Mouse (Mus musculus) layer of hippocampus, adult 2 months (tissue): Measurements from ENCODE around the gene Zfp94. TPM values are rescaled to one million over a fixed set of nuclear protein-coding genes. Genes with fewer than 3 reads are reported as not detected.

Experiments used
- DNase-seq, 2 experiments: peaks; one replicate each; pipeline ENCODE4 v3.0.0; 2022; ENCODE audit warnings: low spot score in 2 of 2
- H3K27ac ChIP-seq: fragments of 200-600 bp; 2 replicates; pipeline ENCODE4 v1.8.1; 2022
- H3K4me3 ChIP-seq: fragments of 200-600 bp; 2 replicates; pipeline ENCODE4 v1.8.1; 2022; ENCODE audit warnings: mild to moderate bottlenecking
- CTCF ChIP-seq: fragments of 200-600 bp; conservative IDR thresholded peaks from 2 replicates; pipeline ENCODE4 v1.8.1; 2022; ENCODE audit warnings: antibody characterized with exemption, mild to moderate bottlenecking, moderate library complexity
- microRNA-seq, 2 experiments: library from miRNA; unstranded; fragments of <30 nt; microRNA quantifications; one replicate each; pipeline ENCODE4 v1.2.0; 2021
- total RNA-seq, 2 experiments: library from RNA; stranded (reverse); gene quantifications; 2 replicates each; pipeline ENCODE4 v1.2.3; 2021

The Zfp94 gene
- total RNA-seq, 2 experiments from 2014 or later, result 16.6 to 17.5 TPM

DNA sequence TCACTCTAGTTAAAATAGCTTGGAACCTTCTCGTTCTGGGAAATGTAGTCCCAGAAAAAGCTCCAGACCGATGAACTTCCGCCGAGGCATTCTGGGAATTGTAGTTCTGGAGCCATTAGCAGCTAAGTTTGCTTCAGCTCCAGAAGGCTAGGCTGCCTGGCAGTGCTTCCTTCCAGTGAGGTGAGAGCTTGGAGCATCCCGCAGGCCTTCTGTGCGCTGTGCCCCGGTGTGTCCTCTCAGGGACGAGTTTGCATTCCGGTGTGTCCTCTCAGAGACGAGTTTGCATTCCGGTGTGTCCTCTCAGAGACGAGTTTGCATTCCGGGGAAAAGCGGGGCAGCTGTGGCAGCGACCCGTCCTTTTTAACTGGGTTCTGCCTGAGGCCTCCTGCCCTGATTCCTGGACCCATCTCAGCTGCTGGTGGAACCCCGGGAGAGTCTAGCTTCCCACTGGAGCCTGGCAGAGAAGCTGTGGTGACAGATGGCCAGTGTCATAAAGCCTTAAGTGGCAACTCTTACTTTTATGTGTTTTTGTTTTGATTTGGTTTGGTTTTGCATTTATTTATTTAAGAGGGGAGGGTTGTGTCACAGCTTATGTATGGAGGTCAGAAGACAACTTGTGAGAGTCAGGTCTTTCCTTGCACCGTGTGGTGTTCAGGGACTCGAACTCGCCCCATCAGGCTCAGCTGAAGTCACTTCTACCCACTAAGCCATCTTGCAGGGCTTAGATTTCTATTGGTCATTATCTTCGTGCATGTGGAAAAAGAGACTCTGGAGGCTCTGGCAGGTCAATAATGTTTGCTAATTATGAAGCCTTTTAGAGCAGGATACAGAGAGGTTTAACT, 61.6 kb downstream of the Zfp94 start, which contains the start of gene Zfp108:
Gene Zfp108, plus strand, starts transcription at position 162 of the 842 bp plus-strand sequence.
- H3K4me3 ChIP-seq, result peak within 1 kb of the TSS; percentile 65
- DNase-seq, result peak; percentile 84 to 93

DNA sequence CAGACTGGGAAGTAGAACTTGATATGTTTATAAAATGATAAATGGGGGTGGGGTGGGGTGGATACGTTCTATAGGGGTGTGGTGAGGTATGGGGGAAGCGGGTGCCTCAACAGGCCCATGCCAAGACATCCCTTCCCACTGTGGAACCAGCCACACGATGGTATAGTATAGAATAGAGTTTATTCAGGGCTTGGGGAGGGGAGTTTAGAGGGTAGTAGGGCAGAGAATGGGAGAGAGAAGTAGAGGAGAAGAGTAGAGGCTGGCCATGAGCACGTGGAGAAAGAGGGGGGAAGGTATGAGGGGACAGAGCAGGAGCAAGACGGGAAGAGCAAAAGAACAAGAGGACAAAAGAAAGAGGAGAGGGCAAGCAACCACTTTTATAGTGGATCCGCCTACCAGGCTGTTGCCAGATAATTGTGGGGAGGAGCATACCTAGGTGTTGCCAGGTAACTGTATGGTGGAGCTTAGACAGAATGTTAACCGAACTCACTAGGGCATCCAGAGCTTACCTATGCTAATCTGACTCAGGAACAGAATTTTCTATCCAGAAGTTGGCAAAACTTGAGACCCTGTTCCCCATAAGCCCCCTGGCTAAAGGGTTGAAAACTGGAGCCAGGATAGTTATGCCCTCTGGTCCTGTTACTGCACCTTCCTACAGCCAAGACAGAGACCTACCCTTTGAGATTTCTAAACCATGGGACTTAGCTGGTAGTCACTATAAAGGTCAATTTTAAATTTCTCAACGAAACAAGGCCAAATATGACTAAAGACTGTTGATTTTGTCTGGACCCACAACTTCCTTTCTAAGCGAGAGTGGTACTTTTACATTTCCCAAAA, 62.5 kb downstream of the Zfp94 start:
- Histone ChIP-seq H3K4me3 (peak overlapping the region; percentile 65), H3K27ac (peak overlapping the region; percentile 81)
- TF ChIP-seq CTCF, result no peak
- no peak for DNase-seq

More for the DNA sequence above, 61.6 kb downstream of the Zfp94 start, which contains the start of gene Zfp108:
- H3K27ac ChIP-seq, result peak within 1 kb of the TSS; percentile 81
- TF ChIP-seq CTCF, result no peak

Small RNAs within 50 kb of the gene (microRNA-seq; reads per million reads assigned to microRNA genes)
- 0 reads per million in 2 experiments for gene Gm27592

Other genes with a start within 250 kb of the Zfp94 start
- 10 to 100 TPM; 44.0 to 45.5 TPM for gene Zfp180, start 234.7 kb downstream of the Zfp94 start, total RNA-seq
- 10 to 100 TPM; 10.4 to 13.9 TPM for gene Zfp112, start 204.4 kb downstream of the Zfp94 start, total RNA-seq
- 10 to 100 TPM; 21.1 to 21.8 TPM for gene Zfp235, start 182.5 kb downstream of the Zfp94 start, total RNA-seq
- gene Zfp114, start 141.6 kb downstream of the Zfp94 start, total RNA-seq, result 1 to 10 TPM; 3.4 to 4.3 TPM
- gene Zfp111, start 105.2 kb downstream of the Zfp94 start, total RNA-seq, result 10 to 100 TPM; 11.0 TPM
- 1 to 10 TPM; 8.6 TPM for gene Zfp109, start 79.1 kb downstream of the Zfp94 start, total RNA-seq
- gene Zfp108, start 61.9 kb downstream of the Zfp94 start, total RNA-seq, result 1 to 10 TPM; 8.0 to 8.6 TPM
- 10 to 100 TPM; 14.8 to 15.2 TPM for gene Zfp93, start 46.2 kb downstream of the Zfp94 start, total RNA-seq
- 10 to 100 TPM; 21.6 to 24.2 TPM for gene Zfp61, start 15.4 kb downstream of the Zfp94 start, total RNA-seq
- gene Tescl, start 17.3 kb upstream of the Zfp94 start, total RNA-seq, result not detected
- not detected for gene Lypd5, start 32.5 kb upstream of the Zfp94 start, total RNA-seq
- under 1 TPM; 0.64 to 0.67 TPM for gene Kcnn4, start 53.6 kb upstream of the Zfp94 start, total RNA-seq
- gene Smg9, start 83.0 kb upstream of the Zfp94 start, total RNA-seq, result 10 to 100 TPM; 34.6 to 43.6 TPM
- gene Irgc1, start 135.6 kb upstream of the Zfp94 start, total RNA-seq, result not detected
- gene Plaur, start 145.8 kb upstream of the Zfp94 start, total RNA-seq, result under 1 TPM; 0.23 to 0.32 TPM
- 100 to 1,000 TPM; 128 to 132 TPM for gene Cadm4, start 165.4 kb upstream of the Zfp94 start, total RNA-seq
- 10 to 100 TPM; 32.6 to 41.6 TPM for gene Zfp428, start 190.3 kb upstream of the Zfp94 start, total RNA-seq
- gene AC161166.1, start 195.8 kb upstream of the Zfp94 start, total RNA-seq, result not detected
- gene Irgq, start 214.0 kb upstream of the Zfp94 start, total RNA-seq, result 10 to 100 TPM; 61.9 to 63.0 TPM
- gene Pinlyp, start 229.5 kb upstream of the Zfp94 start, total RNA-seq, result not detected
- gene Xrcc1, start 229.6 kb upstream of the Zfp94 start, total RNA-seq, result 10 to 100 TPM; 38.9 to 40.9 TPM